Mouse (Mus musculus): ENCODE results near the gene Kifap3. TPM values are rescaled to one million over a fixed set of nuclear protein-coding genes. Genes with fewer than 3 reads are reported as not detected.

Kifap3 gene
- polyA plus RNA-seq (2017; shearing (Covaris generic)), result 3.4 TPM

GRCm38 (mm10) chr1:163779336-163780115 lies at the start of gene Kifap3:
TSS of gene Kifap3 (plus strand) at chr1:163779583.

GRCm38 (mm10) chr1:163928846-163929245 lies 149.5 kb downstream of the Kifap3 start, which contains the start of gene Scyl3:
TSS of gene Scyl3 (plus strand) at chr1:163929100.

Other genes starting within 250 kb of the Kifap3 start
- not detected for gene Mettl11b, start 54.4 kb upstream of the Kifap3 start, polyA plus RNA-seq (2017; shearing (Covaris generic))
- gene Scyl3, start 149.5 kb downstream of the Kifap3 start, polyA plus RNA-seq (2017; shearing (Covaris generic)), result 42.2 TPM
- gene BC055324, start 215.2 kb downstream of the Kifap3 start, polyA plus RNA-seq (2017; shearing (Covaris generic)), result 3.8 TPM
- gene Mettl18, start 215.3 kb downstream of the Kifap3 start, polyA plus RNA-seq (2017; shearing (Covaris generic)), result 24.7 TPM

Data from CD4-positive, CD25-positive, alpha-beta regulatory T cell, adult 9 weeks (primary cell).